Mouse (Mus musculus) kidney, adult 2 months (tissue): ENCODE results near the gene Thoc6.

Experiments
- CTCF ChIP-seq: fragments of 200-500 bp; conservative IDR thresholded peaks from 2 replicates; pipeline ENCODE4 v1.5.1; 2011; ENCODE audit warnings: low read depth, mild to moderate bottlenecking, control low read depth, low read length, moderate library complexity, mixed read lengths; ENCODE audit not compliant: insufficient read depth, insufficient read length
- POLR2A ChIP-seq: fragments of 200-500 bp; IDR thresholded peaks from one replicate; pipeline ENCODE4 v1.6.1; 2011; ENCODE audit warnings: low read depth, low read length, control low read depth

DNA sequence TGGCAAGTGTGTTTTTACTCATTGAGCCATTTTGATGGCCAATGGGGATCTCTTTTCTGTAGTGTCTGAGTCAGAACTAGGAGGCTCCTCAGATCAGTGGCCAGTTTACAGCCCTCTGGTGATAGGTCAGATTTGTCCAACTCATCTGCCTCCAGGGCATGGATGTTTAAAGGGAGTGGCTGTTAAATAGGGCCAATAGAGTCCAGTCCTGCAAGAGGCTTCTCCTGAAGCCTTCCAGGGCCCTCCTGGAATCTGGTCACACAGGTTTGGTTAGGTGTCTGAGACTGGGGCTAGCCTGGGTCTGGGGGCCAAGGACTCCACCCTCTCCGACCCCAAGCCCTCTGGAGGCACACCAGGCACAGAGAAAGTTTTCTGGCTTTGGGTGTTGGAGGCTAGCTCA, 20.8 kb upstream of the Thoc6 start:
- TF ChIP-seq POLR2A (no peak), CTCF (no peak)
